Mouse (Mus musculus) thymus, adult 2 months (tissue): ENCODE results near the gene Svbp. TPM values are rescaled to one million over a fixed set of nuclear protein-coding genes. Genes with fewer than 3 reads are reported as not detected.

ENCODE experiments used
- DNase-seq: peaks from one replicate; pipeline ENCODE4 v3.0.0; 2021
- H3K27ac ChIP-seq: fragments of 200-500 bp; 2 replicates; pipeline ENCODE4 v1.5.1; 2012; ENCODE audit warnings: low read length, control low read depth; ENCODE audit not compliant: control insufficient read depth, insufficient read depth
- H3K27me3 ChIP-seq: fragments of 200-500 bp; 2 replicates; pipeline ENCODE4 v1.6.1; 2012; ENCODE audit warnings: mild to moderate bottlenecking, low read length, moderate library complexity, mixed read lengths; ENCODE audit not compliant: control insufficient read depth, insufficient read depth
- H3K36me3 ChIP-seq: fragments of 200-500 bp; 2 replicates; pipeline ENCODE4 v1.6.1; 2012; ENCODE audit warnings: mild to moderate bottlenecking, low read length, moderate library complexity; ENCODE audit not compliant: control insufficient read depth, insufficient read depth
- H3K4me1 ChIP-seq: fragments of 200-500 bp; replicated peaks from 2 replicates; pipeline ENCODE4 v1.6.1; 2012; ENCODE audit warnings: low read length; ENCODE audit not compliant: control insufficient read depth, insufficient read depth
- H3K4me3 ChIP-seq: fragments of 200-500 bp; 2 replicates; pipeline ENCODE4 v1.5.1; 2012; ENCODE audit warnings: mild to moderate bottlenecking, low read length, control low read depth, moderate library complexity; ENCODE audit not compliant: control insufficient read depth, insufficient read depth
- CTCF ChIP-seq: fragments of 200-500 bp; IDR thresholded peaks from 2 replicates; pipeline ENCODE4 v1.5.1; 2012; ENCODE audit warnings: mild to moderate bottlenecking, control low read depth, low read length, moderate library complexity, borderline replicate concordance; ENCODE audit not compliant: control insufficient read depth, poor library complexity, insufficient read depth; ENCODE audit errors: extremely low read depth
- POLR2A ChIP-seq: fragments of 200-500 bp; IDR thresholded peaks from 2 replicates; pipeline ENCODE4 v1.6.1; 2012; ENCODE audit warnings: mild to moderate bottlenecking, low read length, control low read depth, moderate library complexity; ENCODE audit not compliant: control insufficient read depth, poor library complexity, insufficient read depth; ENCODE audit errors: extremely low read depth
- WGBS: fragments of 180-500 bp; shearing (Covaris S2); methylation state at CpG from one replicate; pipeline ENCODE4 v1.1.7; 2018; 5-methylcytosine and 5-hydroxymethylcytosine counted together
- polyA plus RNA-seq: library from polyadenylated mRNA; depleted of rRNA; stranded (reverse); fragments of >200 nt; gene quantifications from 2 replicates; pipeline ENCODE4 v1.2.3, GENCODE M21; 2012; rRNA removed

Svbp gene
- polyA plus RNA-seq, 1 experiment = 59.8 TPM

DNA sequence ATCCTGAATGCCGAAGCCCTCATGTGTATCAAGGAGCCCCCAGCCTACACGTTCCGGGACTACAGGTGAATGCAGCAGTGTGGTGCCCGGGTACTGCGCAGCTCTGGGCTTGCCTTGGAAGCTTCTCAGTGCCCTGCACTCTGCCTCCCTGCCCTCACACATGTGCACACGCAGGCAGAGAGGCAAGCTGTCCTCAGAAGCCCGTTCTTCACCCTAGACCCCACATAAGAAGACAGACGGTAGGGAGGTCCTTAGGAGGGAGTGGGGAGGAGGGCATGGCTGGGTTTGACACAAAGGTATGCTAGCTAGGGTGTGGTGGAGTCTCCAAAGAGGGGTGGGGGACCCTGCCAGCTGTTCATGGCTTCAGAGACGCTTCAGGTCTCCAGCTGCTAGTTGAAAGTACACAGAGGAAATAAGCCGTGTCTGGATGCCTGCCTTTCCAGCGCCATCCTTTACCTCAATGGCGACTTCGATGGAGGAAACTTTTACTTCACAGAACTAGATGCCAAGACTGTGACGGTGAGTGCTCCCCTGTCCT, 51.7 kb downstream of the Svbp start:
- Histone ChIP-seq H3K36me3 (no peaks in the 10 kb centered on the region), H3K27ac (0 out of 2 replicates have a peak overlapping the region, but pooled peaks have one; percentile 0), H3K4me3 (no peak overlapping the region), H3K4me1 (peaks cover 17% of the 10 kb centered on the region), H3K27me3 (no peaks in the 10 kb centered on the region)
- peak; percentile 28 for DNase-seq
- WGBS = 44% methylated on average over 14 of the region's 14 CpGs
- no peak for TF ChIP-seq CTCF
- TF ChIP-seq POLR2A = no peak

DNA sequence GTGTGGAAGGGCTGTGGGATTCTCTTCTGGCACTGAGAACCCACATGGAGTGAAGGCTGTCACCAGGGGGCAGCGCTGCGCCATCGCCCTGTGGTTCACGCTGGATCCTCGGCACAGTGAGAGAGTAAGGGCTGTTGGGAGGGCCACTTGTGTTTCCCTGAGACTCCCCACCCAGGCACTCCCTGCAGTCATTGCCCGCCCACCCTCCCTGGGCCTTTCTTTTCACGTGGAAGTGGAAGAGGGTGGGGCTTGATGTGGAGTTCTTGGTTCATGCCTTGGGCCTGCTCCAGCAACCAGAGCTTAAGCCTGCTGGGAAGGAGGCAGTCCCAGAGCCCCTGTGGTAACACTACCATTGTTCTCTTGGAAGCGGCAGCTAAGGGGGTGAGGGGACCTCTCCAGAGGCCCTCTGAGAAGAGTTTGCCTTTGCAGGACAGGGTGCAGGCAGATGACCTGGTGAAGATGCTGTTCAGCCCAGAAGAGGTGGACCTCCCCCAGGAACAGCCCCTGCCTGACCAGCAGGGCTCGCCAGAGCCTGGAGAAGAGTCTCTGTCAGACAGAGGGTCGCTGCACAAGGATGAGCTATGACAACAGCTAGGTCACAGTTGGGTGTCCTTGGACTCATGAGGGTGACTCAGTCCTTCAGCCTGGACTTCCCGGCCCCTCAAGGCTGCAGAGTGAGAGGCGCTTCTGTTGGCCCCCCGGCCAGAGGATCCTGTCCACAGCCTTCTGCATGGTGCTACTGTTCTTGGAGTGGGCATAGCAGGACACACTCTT, 52.5 kb downstream of the Svbp start:
- WGBS = 54% methylated on average over 13 of the region's 13 CpGs
- H3K36me3 ChIP-seq = no peaks in the 10 kb centered on the region
- TF ChIP-seq CTCF (peak; percentile 85), POLR2A (no peak)
- H3K27ac ChIP-seq = no peak overlapping the region
- H3K4me1 ChIP-seq = peaks cover 17% of the 10 kb centered on the region
- no peak overlapping the region for H3K4me3 ChIP-seq
- H3K27me3 ChIP-seq = no peaks in the 10 kb centered on the region
- DNase-seq = peak; percentile 81

DNA sequence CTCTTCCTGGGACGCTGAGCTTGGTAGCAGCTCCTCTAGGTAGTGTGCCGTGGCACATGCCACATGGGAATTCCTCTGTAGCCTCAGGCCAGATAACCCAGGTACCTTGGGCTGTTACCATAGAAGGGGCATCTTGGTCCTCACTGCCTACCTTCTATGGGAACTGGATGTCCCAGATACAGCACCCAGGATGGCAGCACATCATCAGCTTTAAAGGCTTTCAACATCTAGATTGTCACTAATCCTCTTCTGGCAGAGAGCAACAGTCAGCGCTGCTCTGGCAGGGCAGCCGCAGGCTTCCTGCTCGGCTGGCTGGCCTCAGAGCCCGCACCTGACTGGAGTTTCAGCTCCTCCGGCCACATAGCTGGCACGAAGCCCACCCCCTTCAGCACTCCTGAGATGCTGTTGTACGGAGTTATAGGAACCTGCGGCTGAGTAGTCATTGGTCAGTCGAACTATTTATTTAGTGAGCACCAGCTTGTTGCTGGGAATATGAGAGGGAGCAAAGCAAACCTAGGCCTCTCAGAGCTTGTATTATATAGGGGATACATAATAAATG, 53.4 kb downstream of the Svbp start:
- no peak overlapping the region for H3K4me3 ChIP-seq
- H3K36me3 ChIP-seq = no peaks in the 10 kb centered on the region
- H3K27me3 ChIP-seq = no peaks in the 10 kb centered on the region
- TF ChIP-seq POLR2A = no peak
- TF ChIP-seq CTCF = no peak
- DNase-seq = no peak
- no peak overlapping the region for H3K27ac ChIP-seq
- 90% methylated on average over 11 of the region's 11 CpGs for WGBS
- H3K4me1 ChIP-seq = peaks cover 17% of the 10 kb centered on the region

Other genes starting within 250 kb of the Svbp start
- 0.10 and 0.18 TPM in 2 replicates for gene Lao1, start 233.7 kb upstream of the Svbp start, polyA plus RNA-seq
- gene Slc2a1, start 86.6 kb upstream of the Svbp start, polyA plus RNA-seq = 42.2 and 42.5 TPM in 2 replicates
- 12.9 and 19.1 TPM in 2 replicates for gene Zfp691, start 21.1 kb upstream of the Svbp start, polyA plus RNA-seq
- gene Ermap, start 5.3 kb upstream of the Svbp start, polyA plus RNA-seq = 0.61 and 0.96 TPM in 2 replicates
- gene Tmem269, start 22.9 kb downstream of the Svbp start, polyA plus RNA-seq = not detected in 2 replicates
- 9.6 and 9.8 TPM in 2 replicates for gene AU022252, start 37.4 kb downstream of the Svbp start, polyA plus RNA-seq
- 8.8 and 9.9 TPM in 2 replicates for gene P3h1, start 37.6 kb downstream of the Svbp start, polyA plus RNA-seq
- gene Cldn19, start 60.1 kb downstream of the Svbp start, polyA plus RNA-seq = 0.18 and 0.50 TPM in 2 replicates
- gene Ybx1, start 99.3 kb downstream of the Svbp start, polyA plus RNA-seq = 156 and 199 TPM in 2 replicates
- gene Ppih, start 125.2 kb downstream of the Svbp start, polyA plus RNA-seq = 21.2 and 26.6 TPM in 2 replicates
- 3.4 and 3.7 TPM in 2 replicates for gene Ccdc30, start 220.2 kb downstream of the Svbp start, polyA plus RNA-seq
- 20.1 and 21.8 TPM in 2 replicates for gene Ppcs, start 227.1 kb downstream of the Svbp start, polyA plus RNA-seq
- gene Zmynd12, start 227.5 kb downstream of the Svbp start, polyA plus RNA-seq = 0.35 and 0.55 TPM in 2 replicates